Mouse (Mus musculus) liver, adult 2 months (tissue): ENCODE data around the gene Zfp3.

Experiments
- CTCF ChIP-seq: fragments of 200-500 bp; IDR thresholded peaks from 2 replicates; pipeline ENCODE4 v1.5.1; 2011; ENCODE audit warnings: low read depth, low read length, control low read depth
- POLR2A ChIP-seq: fragments of 200-500 bp; IDR thresholded peaks from 2 replicates; pipeline ENCODE4 v1.6.1; 2011; ENCODE audit warnings: low read length, control low read depth; ENCODE audit not compliant: insufficient read depth; ENCODE audit errors: extremely low read depth

DNA sequence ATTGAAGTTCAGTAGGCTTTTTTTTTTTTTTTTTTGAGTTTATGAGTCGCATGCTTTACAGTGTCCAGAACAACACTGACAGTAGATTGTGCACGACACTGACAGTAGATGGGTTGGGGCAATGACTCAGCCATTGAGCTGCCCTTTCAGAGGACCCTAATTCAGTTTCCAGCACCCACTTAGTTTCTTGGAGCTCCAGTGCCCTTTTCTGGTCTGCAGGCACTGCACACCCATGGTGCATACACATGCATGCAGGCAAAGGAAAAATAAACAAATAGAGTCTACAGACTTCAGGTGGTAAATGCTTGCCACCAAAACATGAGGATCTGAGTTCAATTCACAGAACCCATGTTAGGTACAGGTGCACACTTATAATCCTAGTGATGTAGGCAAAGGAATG, 37.4 kb upstream of the Zfp3 start:
- no peak for TF ChIP-seq CTCF
- no peak for TF ChIP-seq POLR2A
